Mouse (Mus musculus) olfactory bulb, adult 2 months (tissue): ENCODE data around the gene Atf3. TPM values are rescaled to one million over a fixed set of nuclear protein-coding genes. Genes with fewer than 3 reads are reported as not detected.

Experiments
- H3K27ac ChIP-seq: fragments of 200-500 bp; 2 replicates; pipeline ENCODE4 v1.5.1; 2012; ENCODE audit warnings: low read depth, low read length; ENCODE audit not compliant: insufficient read depth
- H3K4me1 ChIP-seq: fragments of 200-500 bp; 2 replicates; pipeline ENCODE4 v1.6.1; 2012; ENCODE audit warnings: low read length; ENCODE audit not compliant: control insufficient read depth, insufficient read depth
- H3K4me3 ChIP-seq: fragments of 200-500 bp; 2 replicates; pipeline ENCODE4 v1.5.1; 2012; ENCODE audit warnings: mild to moderate bottlenecking, low read depth, low read length, moderate library complexity; ENCODE audit not compliant: insufficient read depth
- CTCF ChIP-seq: fragments of 200-500 bp; IDR thresholded peaks from 2 replicates; pipeline ENCODE4 v1.5.1; 2012; ENCODE audit warnings: low read depth, mild to moderate bottlenecking, low read length, moderate library complexity; ENCODE audit not compliant: insufficient read depth
- POLR2A ChIP-seq: fragments of 200-500 bp; IDR thresholded peaks from 2 replicates; pipeline ENCODE4 v1.6.1; 2012; ENCODE audit warnings: mild to moderate bottlenecking, low read depth, low read length, moderate library complexity; ENCODE audit not compliant: insufficient read depth
- WGBS: fragments of 180-500 bp; shearing (Covaris S2); methylation state at CpG from one replicate; pipeline ENCODE4 v1.1.7; 2018; 5-methylcytosine and 5-hydroxymethylcytosine counted together
- polyA plus RNA-seq: library from polyadenylated mRNA; stranded (reverse); fragments of >200 nt; gene quantifications from 2 replicates; pipeline ENCODE4 v1.2.4, GENCODE M21; 2012; ENCODE audit warnings: low replicate concordance; ENCODE audit not compliant: missing spikeins, insufficient read depth, insufficient read length

Atf3 gene
- polyA plus RNA-seq, 1 experiment, result not detected

- Histone ChIP-seq H3K27ac (no peak overlapping the region), H3K4me1 (peaks cover 35% of the 10 kb centered on the region), H3K4me3 (no peak overlapping the region; the same call in 1 of the 2 replicates)
- 4% methylated on average over 22 of the region's 22 CpGs for WGBS
- no peak for TF ChIP-seq POLR2A
- no peak for TF ChIP-seq CTCF
These were observed 33.0 kb downstream of the Atf3 start for GRCm38 (mm10) chr1:191184841-191185251.

GRCm38 (mm10) chr1:191184066-191184815, 33.6 kb downstream of the Atf3 start:
- TF ChIP-seq CTCF (no peak), POLR2A (no peak)
- peak overlapping the region; percentile 54 for H3K4me3 ChIP-seq
- no peak overlapping the region for H3K27ac ChIP-seq
- WGBS, result 5% methylated on average over 42 of the region's 42 CpGs
- peaks cover 35% of the 10 kb centered on the region for H3K4me1 ChIP-seq

- TF ChIP-seq POLR2A, result peak; percentile 46; the same call in 1 of the 2 replicates
- no peak for TF ChIP-seq CTCF
- WGBS, result under 1% methylated on average over 67 of the region's 67 CpGs
- H3K4me1 ChIP-seq, result peaks cover 35% of the 10 kb centered on the region
- H3K4me3 ChIP-seq, result peak overlapping the region; percentile 54
- H3K27ac ChIP-seq, result no peak overlapping the region
These were observed 34.4 kb downstream of the Atf3 start for GRCm38 (mm10) chr1:191183163-191184065.

- no peak for TF ChIP-seq CTCF
- TF ChIP-seq POLR2A, result no peak
- WGBS, result under 1% methylated on average over 61 of the region's 61 CpGs
- Histone ChIP-seq H3K4me3 (peak overlapping the region; percentile 54), H3K27ac (no peak overlapping the region), H3K4me1 (peaks cover 35% of the 10 kb centered on the region)
These were observed 35.2 kb downstream of the Atf3 start for GRCm38 (mm10) chr1:191182431-191183162.

- Histone ChIP-seq H3K27ac (no peak overlapping the region), H3K4me3 (no peak overlapping the region), H3K4me1 (peaks cover 35% of the 10 kb centered on the region)
- 56% methylated on average over 12 of the region's 12 CpGs for WGBS
- TF ChIP-seq CTCF (no peak), POLR2A (no peak)
These were observed 36.2 kb downstream of the Atf3 start for GRCm38 (mm10) chr1:191181469-191182259.

- 83% methylated on average over 4 of the region's 4 CpGs for WGBS
- Histone ChIP-seq H3K4me3 (no peak overlapping the region), H3K4me1 (peaks cover 30% of the 10 kb centered on the region), H3K27ac (no peak overlapping the region)
- TF ChIP-seq POLR2A, result no peak
- no peak for TF ChIP-seq CTCF
These were observed 37.4 kb downstream of the Atf3 start for GRCm38 (mm10) chr1:191180397-191180796.

GRCm38 (mm10) chr1:191179846-191180245, 38.0 kb downstream of the Atf3 start:
- TF ChIP-seq POLR2A, result no peak
- TF ChIP-seq CTCF, result no peak
- H3K4me3 ChIP-seq, result no peak overlapping the region
- WGBS, result 78% methylated on average over 2 of the region's 2 CpGs
- no peak overlapping the region for H3K27ac ChIP-seq
- peaks cover 24% of the 10 kb centered on the region for H3K4me1 ChIP-seq
